Mouse (Mus musculus): ENCODE results near the gene Cbx1.
"Not testable (repeated sequence)": the region's sequence is repeated elsewhere in the genome, so short reads cannot be mapped to it uniquely, and the experiment has no call there.

DNA sequence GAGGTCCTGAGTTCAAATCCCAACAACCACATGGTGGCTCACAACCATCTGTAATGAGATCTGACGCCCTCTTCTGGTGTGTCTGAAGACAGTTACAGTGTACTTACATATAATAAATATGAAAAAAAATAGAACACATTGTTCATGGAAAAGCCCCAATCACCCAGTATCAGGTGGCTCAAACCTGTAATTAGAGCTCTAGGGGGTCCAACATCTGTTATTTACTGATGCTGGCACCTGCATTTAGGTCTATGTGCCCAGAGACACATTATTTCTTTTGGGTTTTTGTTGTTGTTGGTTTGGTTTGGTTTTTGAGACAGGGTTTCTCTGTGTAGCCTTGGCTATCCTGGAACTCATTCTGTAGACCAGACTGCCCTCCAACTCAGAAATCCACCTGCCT, 22.3 kb downstream of the Cbx1 start:
- TF ChIP-seq CTCF (IDR thresholded peaks at IDR 0.05; ENCODE audit: low read depth, low read length); POLR2A (IDR thresholded peaks at IDR 0.05; ENCODE audit: extremely low read depth, insufficient read depth, low read length): not testable (repeated sequence)
